Mouse (Mus musculus) lung, postnatal 0 days (tissue): Measurements from ENCODE around the gene Mrpl34. TPM values are rescaled to one million over a fixed set of nuclear protein-coding genes. Genes with fewer than 3 reads are reported as not detected.

Source experiments
- ATAC-seq: fragments of 200-750 bp; cut with Nextera tagmentation; 2 replicates; pipeline ENCODE4 v1.8.0; 2017; ENCODE audit warnings: moderate library complexity
- DNase-seq: peaks from one replicate; pipeline ENCODE4 v3.0.0-alpha.2; 2016; ENCODE audit warnings: low spot score
- H3K27ac ChIP-seq: fragments of 300-500 bp; sonication (generic); 2 replicates; pipeline ENCODE4 v1.5.1; 2014; ENCODE audit warnings: antibody characterized with exemption, mild to moderate bottlenecking, low read length, mixed read lengths
- H3K27me3 ChIP-seq: fragments of 300-500 bp; sonication (generic); replicated peaks from 2 replicates; pipeline ENCODE4 v1.6.1; 2014; ENCODE audit warnings: low read length, mixed read lengths; ENCODE audit not compliant: insufficient read depth
- H3K36me3 ChIP-seq: fragments of 300-500 bp; sonication (generic); 2 replicates; pipeline ENCODE4 v1.6.1; 2014; ENCODE audit warnings: low read length, mixed read lengths; ENCODE audit not compliant: insufficient read depth
- H3K4me1 ChIP-seq: fragments of 300-500 bp; sonication (generic); 2 replicates; pipeline ENCODE4 v1.6.1; 2014; ENCODE audit warnings: antibody characterized with exemption, low read depth, low read length, mixed read lengths; ENCODE audit not compliant: insufficient read depth
- H3K4me2 ChIP-seq: fragments of 300-500 bp; sonication (generic); replicated peaks from 2 replicates; pipeline ENCODE4 v1.6.1; 2014; ENCODE audit warnings: low read depth, mild to moderate bottlenecking, low read length, moderate library complexity, mixed read lengths
- H3K4me3 ChIP-seq: fragments of 300-500 bp; sonication (generic); 2 replicates; pipeline ENCODE4 v1.5.1; 2014; ENCODE audit warnings: low read depth, low read length
- H3K9ac ChIP-seq: fragments of 300-500 bp; sonication (generic); replicated peaks from 2 replicates; pipeline ENCODE4 v1.6.1; 2014; ENCODE audit warnings: low read depth, mild to moderate bottlenecking
- H3K9me3 ChIP-seq: fragments of 300-500 bp; sonication (generic); 2 replicates; pipeline ENCODE4 v1.6.1; 2016; ENCODE audit warnings: low read length, mixed read lengths
- CTCF ChIP-seq: IDR thresholded peaks from 2 replicates; pipeline ENCODE4 v1.5.1; 2016; ENCODE audit warnings: antibody characterized with exemption, mild to moderate bottlenecking
- EP300 ChIP-seq: IDR thresholded peaks from 2 replicates; pipeline ENCODE4 v1.6.1; 2016; ENCODE audit warnings: antibody characterized with exemption, mild to moderate bottlenecking, control low read depth
- WGBS: fragments of 180-500 bp; shearing (Covaris S2); extraction: QIAGEN DNeasy Blood & Tissue Kit; methylation state at CpG from one replicate; pipeline ENCODE4 v1.1.7; 2014; 5-methylcytosine and 5-hydroxymethylcytosine counted together
- polyA plus RNA-seq: library from polyadenylated mRNA; unstranded; fragments of >200 nt; fragmentation: Nextera tagmentation; extraction: Ambion mirVana; gene quantifications from 2 replicates; pipeline ENCODE4 v1.2.1, GENCODE M21; 2015

Gene Mrpl34
- polyA plus RNA-seq, 1 experiment from 2014 or later, result 146 TPM

- Histone ChIP-seq H3K4me1 (no peaks in the 10 kb centered on the region), H3K9ac (no peak overlapping the region), H3K36me3 (no peaks in the 10 kb centered on the region), H3K9me3 (no peaks in the 10 kb centered on the region), H3K27me3 (peaks cover 14% of the 10 kb centered on the region), H3K4me3 (no peak overlapping the region), H3K4me2 (no peak overlapping the region), H3K27ac (no peak overlapping the region)
- no peak for ATAC-seq
- no peak for DNase-seq
- no peak for TF ChIP-seq EP300
- no peak for TF ChIP-seq CTCF
- 90% methylated on average over 4 of the region's 4 CpGs for WGBS
These were observed 40.6 kb downstream of the Mrpl34 start for GRCm38 (mm10) chr8:71505326-71505725.

GRCm38 (mm10) chr8:71505979-71506378 is 41.2 kb downstream of the Mrpl34 start:
- no peak overlapping the region for H3K4me3 ChIP-seq
- no peak overlapping the region for H3K4me2 ChIP-seq
- H3K27ac ChIP-seq, result no peak overlapping the region
- H3K9me3 ChIP-seq, result no peaks in the 10 kb centered on the region
- ATAC-seq (no peak), DNase-seq (no peak)
- peaks cover 14% of the 10 kb centered on the region for H3K27me3 ChIP-seq
- no peaks in the 10 kb centered on the region for H3K36me3 ChIP-seq
- 63% methylated on average over 4 of the region's 4 CpGs for WGBS
- H3K9ac ChIP-seq, result no peak overlapping the region
- no peak for TF ChIP-seq CTCF
- no peak for TF ChIP-seq EP300
- H3K4me1 ChIP-seq, result no peaks in the 10 kb centered on the region

GRCm38 (mm10) chr8:71507589-71508104 is 42.9 kb downstream of the Mrpl34 start:
- H3K4me3 ChIP-seq, result peak overlapping the region; percentile 33
- H3K36me3 ChIP-seq, result no peaks in the 10 kb centered on the region
- peaks cover 14% of the 10 kb centered on the region for H3K27me3 ChIP-seq
- WGBS, result under 1% methylated on average over 60 of the region's 61 CpGs
- peak overlapping the region; percentile 54 for H3K4me2 ChIP-seq
- H3K9ac ChIP-seq, result no peak overlapping the region
- TF ChIP-seq EP300 (no peak), CTCF (no peak)
- H3K27ac ChIP-seq, result no peak overlapping the region
- DNase-seq, result peak; percentile 86
- ATAC-seq, result peak; percentile 64
- H3K9me3 ChIP-seq, result no peaks in the 10 kb centered on the region
- no peaks in the 10 kb centered on the region for H3K4me1 ChIP-seq

- Histone ChIP-seq H3K27ac (no peak overlapping the region), H3K4me3 (no peak overlapping the region), H3K4me2 (0 out of 2 replicates have a peak overlapping the region, but pooled peaks have one; percentile 43), H3K27me3 (peaks cover 14% of the 10 kb centered on the region), H3K9me3 (no peaks in the 10 kb centered on the region), H3K9ac (no peak overlapping the region), H3K4me1 (no peaks in the 10 kb centered on the region), H3K36me3 (no peaks in the 10 kb centered on the region)
- 70% methylated on average over 2 of the region's 2 CpGs for WGBS
- ATAC-seq (no peak), DNase-seq (no peak)
- TF ChIP-seq EP300 (no peak), CTCF (no peak)
These were observed 44.6 kb downstream of the Mrpl34 start for GRCm38 (mm10) chr8:71509316-71509715.

GRCm38 (mm10) chr8:71511644-71512043 is 46.9 kb downstream of the Mrpl34 start, which contains the start of gene Plvap:
Plvap (minus strand) TSS chr8:71511752.
- Histone ChIP-seq H3K9ac (no peak within 1 kb of the TSS), H3K4me1 (no peaks in the 10 kb centered on the region), H3K9me3 (no peaks in the 10 kb centered on the region), H3K27me3 (peaks cover 14% of the 10 kb centered on the region), H3K4me3 (peak within 1 kb of the TSS; percentile 35), H3K4me2 (peak within 1 kb of the TSS; percentile 43), H3K27ac (no peak within 1 kb of the TSS), H3K36me3 (no peaks in the 10 kb centered on the region)
- DNase-seq (peak; percentile 73), ATAC-seq (peak; percentile 88)
- 13% methylated on average over 14 of the region's 14 CpGs for WGBS
- TF ChIP-seq CTCF (no peak; the same call in 1 of the 2 replicates), EP300 (peak; percentile 86)

- Histone ChIP-seq H3K4me2 (no peak overlapping the region), H3K27me3 (0 out of 2 replicates have a peak, but pooled peaks cover 4% of the 10 kb centered on the region), H3K4me3 (no peak overlapping the region), H3K9me3 (no peaks in the 10 kb centered on the region), H3K36me3 (no peaks in the 10 kb centered on the region), H3K27ac (no peak overlapping the region), H3K9ac (no peak overlapping the region), H3K4me1 (no peaks in the 10 kb centered on the region)
- DNase-seq (peak; percentile 42), ATAC-seq (0 out of 2 replicates have a peak, but pooled peaks have one; percentile 5)
- WGBS, result 62% methylated on average over 15 of the region's 15 CpGs
- TF ChIP-seq EP300 (no peak), CTCF (no peak)
These were observed 48.4 kb downstream of the Mrpl34 start for GRCm38 (mm10) chr8:71513018-71513754.
